Mouse (Mus musculus): ENCODE measurements at regions not wholly inside any gene's neighbourhood (a gene's known extent, or its start where the extent isn't known, plus 50 kb on each side); places are given as distances from the start of the nearest gene placed in this dataset.

GRCm38 (mm10) chr17:27262607-27263006 lies 58.3 kb upstream of the Lemd2 start:
- H3K4me3 ChIP-seq (ENCODE audit: insufficient read depth, low read length), result no peak overlapping the region
- no peak overlapping the region for H3K27ac ChIP-seq (ENCODE audit: insufficient read depth, low read length)
- TF ChIP-seq POLR2A (IDR thresholded peaks at IDR 0.05; ENCODE audit: low read depth, low read length) (no peak), CTCF (IDR thresholded peaks at IDR 0.05; ENCODE audit: borderline replicate concordance, insufficient read depth, low read length) (no peak)
- H3K4me1 ChIP-seq (ENCODE audit: control insufficient read depth, insufficient read depth, low read length), result peaks cover 8% of the 10 kb centered on the region

- H3K4me1 ChIP-seq (ENCODE audit: control insufficient read depth, insufficient read depth, low read length), result peaks cover 8% of the 10 kb centered on the region
- TF ChIP-seq POLR2A (IDR thresholded peaks at IDR 0.05; ENCODE audit: low read depth, low read length) (no peak), CTCF (IDR thresholded peaks at IDR 0.05; ENCODE audit: borderline replicate concordance, insufficient read depth, low read length) (no peak)
- H3K4me3 ChIP-seq (ENCODE audit: insufficient read depth, low read length), result no peak overlapping the region
- H3K27ac ChIP-seq (ENCODE audit: insufficient read depth, low read length), result no peak overlapping the region
Observed at GRCm38 (mm10) chr17:27261981-27262380, 57.7 kb upstream of the Lemd2 start.

GRCm38 (mm10) chr17:27261251-27261650 lies 57.0 kb upstream of the Lemd2 start:
- TF ChIP-seq POLR2A (IDR thresholded peaks at IDR 0.05; ENCODE audit: low read depth, low read length) (no peak), CTCF (IDR thresholded peaks at IDR 0.05; ENCODE audit: borderline replicate concordance, insufficient read depth, low read length) (no peak)
- peaks cover 8% of the 10 kb centered on the region for H3K4me1 ChIP-seq (ENCODE audit: control insufficient read depth, insufficient read depth, low read length)
- no peak overlapping the region for H3K4me3 ChIP-seq (ENCODE audit: insufficient read depth, low read length)
- H3K27ac ChIP-seq (ENCODE audit: insufficient read depth, low read length), result no peak overlapping the region

GRCm38 (mm10) chr17:27260116-27260515 lies 55.8 kb upstream of the Lemd2 start:
- H3K27ac ChIP-seq (ENCODE audit: insufficient read depth, low read length), result no peak overlapping the region
- H3K4me3 ChIP-seq (ENCODE audit: insufficient read depth, low read length), result no peak overlapping the region
- peaks cover 8% of the 10 kb centered on the region for H3K4me1 ChIP-seq (ENCODE audit: control insufficient read depth, insufficient read depth, low read length)
- no peak for TF ChIP-seq CTCF (IDR thresholded peaks at IDR 0.05; ENCODE audit: borderline replicate concordance, insufficient read depth, low read length)
- no peak for TF ChIP-seq POLR2A (IDR thresholded peaks at IDR 0.05; ENCODE audit: low read depth, low read length)

GRCm38 (mm10) chr17:27257345-27257744 lies 53.1 kb upstream of the Lemd2 start:
- Histone ChIP-seq H3K4me1 (ENCODE audit: control insufficient read depth, insufficient read depth, low read length) (peaks cover 1% of the 10 kb centered on the region), H3K27ac (ENCODE audit: insufficient read depth, low read length) (no peak overlapping the region)

GRCm38 (mm10) chr17:27255804-27256203 lies 51.5 kb upstream of the Lemd2 start:
- no peak overlapping the region for H3K27ac ChIP-seq (ENCODE audit: insufficient read depth, low read length)
- no peak overlapping the region for H3K4me3 ChIP-seq (ENCODE audit: insufficient read depth, low read length)
- TF ChIP-seq CTCF (IDR thresholded peaks at IDR 0.05; ENCODE audit: borderline replicate concordance, insufficient read depth, low read length) (no peak), POLR2A (IDR thresholded peaks at IDR 0.05; ENCODE audit: low read depth, low read length) (no peak)
- H3K4me1 ChIP-seq (ENCODE audit: control insufficient read depth, insufficient read depth, low read length), result no peaks in the 10 kb centered on the region

More at GRCm38 (mm10) chr17:27257345-27257744, 53.1 kb upstream of the Lemd2 start:
- H3K4me3 ChIP-seq (ENCODE audit: insufficient read depth, low read length), result no peak overlapping the region
- TF ChIP-seq CTCF (IDR thresholded peaks at IDR 0.05; ENCODE audit: borderline replicate concordance, insufficient read depth, low read length) (peak; percentile 27; the same call in 1 of the 2 replicates), POLR2A (IDR thresholded peaks at IDR 0.05; ENCODE audit: low read depth, low read length) (no peak)

Data from embryonic fibroblast, embryonic 13.5 days (primary cell).